Mouse (Mus musculus): ENCODE results near the gene Klhl28. TPM values are rescaled to one million over a fixed set of nuclear protein-coding genes. Genes with fewer than 3 reads are reported as not detected.
A peak's percentile ranks its signal among the peaks of the same experiment; 100 is the strongest.

Klhl28 gene
- 0.02 and 0.03 TPM in 2 replicates for polyA plus RNA-seq (2012)

- no peaks in the 10 kb centered on the region for H3K36me3 ChIP-seq (ENCODE audit: control insufficient read depth)
- TF ChIP-seq TAL1 (IDR thresholded peaks at IDR 0.05; ENCODE audit: low read length) (no peak), GATA1 (IDR thresholded peaks at IDR 0.05; ENCODE audit: low read length) (no peak)
Observed at GRCm38 (mm10) chr12:64965124-64966026, at the start of gene Klhl28, which contains the start of gene Togaram1. Gene Klhl28 (minus strand): TSS chr12:64965534. Gene Togaram1 (plus strand): TSS chr12:64965804.

GRCm38 (mm10) chr12:65007725-65008124 lies 42.4 kb upstream of the Klhl28 start:
- peaks cover 66% of the 10 kb centered on the region for H3K36me3 ChIP-seq (ENCODE audit: control insufficient read depth)
- no peaks in the 10 kb centered on the region for H3K27me3 ChIP-seq (ENCODE audit: control insufficient read depth)
- no peaks in the 10 kb centered on the region for H3K9me3 ChIP-seq (ENCODE audit: control insufficient read depth, low read length)
- no peak overlapping the region for H3K4me3 ChIP-seq (replicated peaks)
- H3K4me1 ChIP-seq (ENCODE audit: control insufficient read depth): no peaks in the 10 kb centered on the region
- TF ChIP-seq GATA1 (IDR thresholded peaks at IDR 0.05; ENCODE audit: low read length) (no peak), TAL1 (IDR thresholded peaks at IDR 0.05; ENCODE audit: low read length) (no peak)

More at GRCm38 (mm10) chr12:64965124-64966026, at the start of gene Klhl28, which contains the start of gene Togaram1:
- Histone ChIP-seq H3K4me1 (ENCODE audit: control insufficient read depth) (peaks cover 48% of the 10 kb centered on the region), H3K4me3 (replicated peaks) (peak within 1 kb of the TSS; percentile 99), H3K9me3 (ENCODE audit: control insufficient read depth, low read length) (no peaks in the 10 kb centered on the region), H3K27me3 (ENCODE audit: control insufficient read depth) (no peaks in the 10 kb centered on the region)

- TF ChIP-seq TAL1 (IDR thresholded peaks at IDR 0.05; ENCODE audit: low read length) (no peak), GATA1 (IDR thresholded peaks at IDR 0.05; ENCODE audit: low read length) (no peak)
- no peaks in the 10 kb centered on the region for H3K9me3 ChIP-seq (ENCODE audit: control insufficient read depth, low read length)
- no peak overlapping the region for H3K4me3 ChIP-seq (replicated peaks)
- peaks cover 10% of the 10 kb centered on the region for H3K4me1 ChIP-seq (ENCODE audit: control insufficient read depth)
- no peaks in the 10 kb centered on the region for H3K27me3 ChIP-seq (ENCODE audit: control insufficient read depth)
- peaks cover 46% of the 10 kb centered on the region for H3K36me3 ChIP-seq (ENCODE audit: control insufficient read depth)
Observed at GRCm38 (mm10) chr12:64977518-64977917, 12.2 kb upstream of the Klhl28 start.

GRCm38 (mm10) chr12:64976191-64976590 lies 10.9 kb upstream of the Klhl28 start:
- no peak overlapping the region for H3K4me3 ChIP-seq (replicated peaks)
- TF ChIP-seq TAL1 (IDR thresholded peaks at IDR 0.05; ENCODE audit: low read length) (no peak), GATA1 (IDR thresholded peaks at IDR 0.05; ENCODE audit: low read length) (no peak)
- H3K36me3 ChIP-seq (ENCODE audit: control insufficient read depth): peaks cover 44% of the 10 kb centered on the region
- no peaks in the 10 kb centered on the region for H3K27me3 ChIP-seq (ENCODE audit: control insufficient read depth)
- H3K4me1 ChIP-seq (ENCODE audit: control insufficient read depth): peaks cover 16% of the 10 kb centered on the region
- H3K9me3 ChIP-seq (ENCODE audit: control insufficient read depth, low read length): no peaks in the 10 kb centered on the region

- no peak overlapping the region for H3K4me3 ChIP-seq (replicated peaks)
- no peak for TF ChIP-seq GATA1 (IDR thresholded peaks at IDR 0.05; ENCODE audit: low read length)
- no peak for TF ChIP-seq TAL1 (IDR thresholded peaks at IDR 0.05; ENCODE audit: low read length)
- peaks cover 23% of the 10 kb centered on the region for H3K4me1 ChIP-seq (ENCODE audit: control insufficient read depth)
- H3K36me3 ChIP-seq (ENCODE audit: control insufficient read depth): peaks cover 49% of the 10 kb centered on the region
- H3K9me3 ChIP-seq (ENCODE audit: control insufficient read depth, low read length): no peaks in the 10 kb centered on the region
- no peaks in the 10 kb centered on the region for H3K27me3 ChIP-seq (ENCODE audit: control insufficient read depth)
Observed at GRCm38 (mm10) chr12:64975558-64975957, 10.2 kb upstream of the Klhl28 start.

- Histone ChIP-seq H3K27me3 (ENCODE audit: control insufficient read depth) (no peaks in the 10 kb centered on the region), H3K9me3 (ENCODE audit: control insufficient read depth, low read length) (no peaks in the 10 kb centered on the region), H3K36me3 (ENCODE audit: control insufficient read depth) (peaks cover 20% of the 10 kb centered on the region), H3K4me3 (replicated peaks) (no peak overlapping the region), H3K4me1 (ENCODE audit: control insufficient read depth) (peaks cover 48% of the 10 kb centered on the region)
- TF ChIP-seq TAL1 (IDR thresholded peaks at IDR 0.05; ENCODE audit: low read length): no peak
- TF ChIP-seq GATA1 (IDR thresholded peaks at IDR 0.05; ENCODE audit: low read length): no peak
Observed at GRCm38 (mm10) chr12:64972063-64972462, 6.7 kb upstream of the Klhl28 start.

GRCm38 (mm10) chr12:64971399-64971798 lies 6.1 kb upstream of the Klhl28 start:
- H3K9me3 ChIP-seq (ENCODE audit: control insufficient read depth, low read length): no peaks in the 10 kb centered on the region
- H3K36me3 ChIP-seq (ENCODE audit: control insufficient read depth): peaks cover 15% of the 10 kb centered on the region
- TF ChIP-seq GATA1 (IDR thresholded peaks at IDR 0.05; ENCODE audit: low read length): no peak
- no peak for TF ChIP-seq TAL1 (IDR thresholded peaks at IDR 0.05; ENCODE audit: low read length)
- no peak overlapping the region for H3K4me3 ChIP-seq (replicated peaks)
- peaks cover 55% of the 10 kb centered on the region for H3K4me1 ChIP-seq (ENCODE audit: control insufficient read depth)
- no peaks in the 10 kb centered on the region for H3K27me3 ChIP-seq (ENCODE audit: control insufficient read depth)

GRCm38 (mm10) chr12:64968067-64968466 lies 2.7 kb upstream of the Klhl28 start:
- peaks cover 63% of the 10 kb centered on the region for H3K4me1 ChIP-seq (ENCODE audit: control insufficient read depth)
- TF ChIP-seq TAL1 (IDR thresholded peaks at IDR 0.05; ENCODE audit: low read length) (peak; percentile 36; the same call in 1 of the 3 replicates), GATA1 (IDR thresholded peaks at IDR 0.05; ENCODE audit: low read length) (0 out of 2 replicates have a peak, but pooled peaks have one; percentile 17)

GRCm38 (mm10) chr12:64967470-64967869 lies 2.1 kb upstream of the Klhl28 start:
- Histone ChIP-seq H3K4me1 (ENCODE audit: control insufficient read depth) (peaks cover 63% of the 10 kb centered on the region), H3K9me3 (ENCODE audit: control insufficient read depth, low read length) (no peaks in the 10 kb centered on the region), H3K4me3 (replicated peaks) (peak overlapping the region; percentile 99), H3K36me3 (ENCODE audit: control insufficient read depth) (peaks cover 12% of the 10 kb centered on the region), H3K27me3 (ENCODE audit: control insufficient read depth) (no peaks in the 10 kb centered on the region)
- TF ChIP-seq TAL1 (IDR thresholded peaks at IDR 0.05; ENCODE audit: low read length): no peak

More at GRCm38 (mm10) chr12:64968067-64968466, 2.7 kb upstream of the Klhl28 start:
- H3K4me3 ChIP-seq (replicated peaks): peak overlapping the region; percentile 99
- no peaks in the 10 kb centered on the region for H3K27me3 ChIP-seq (ENCODE audit: control insufficient read depth)
- H3K9me3 ChIP-seq (ENCODE audit: control insufficient read depth, low read length): no peaks in the 10 kb centered on the region
- peaks cover 12% of the 10 kb centered on the region for H3K36me3 ChIP-seq (ENCODE audit: control insufficient read depth)

Data from erythroblast, embryonic 14.5 days (primary cell).